Mouse (Mus musculus) forebrain, embryonic 12.5 days (tissue): ENCODE results near the gene Gm20604. TPM values are rescaled to one million over a fixed set of nuclear protein-coding genes. Genes with fewer than 3 reads are reported as not detected.

ENCODE experiments used
- ATAC-seq: fragments of 200-750 bp; cut with Nextera tagmentation; 2 replicates; pipeline ENCODE4 v1.8.0; 2017; ENCODE audit warnings: moderate TSS enrichment; ENCODE audit not compliant: low FRiP score
- H3K27ac ChIP-seq: fragments of 300-500 bp; sonication (generic); 2 replicates; pipeline ENCODE4 v1.5.1; 2016; ENCODE audit warnings: mild to moderate bottlenecking
- H3K27me3 ChIP-seq: fragments of 300-500 bp; sonication (generic); 2 replicates; pipeline ENCODE4 v1.6.1; 2016; ENCODE audit warnings: mild to moderate bottlenecking
- H3K36me3 ChIP-seq: fragments of 300-500 bp; sonication (generic); replicated peaks from 2 replicates; pipeline ENCODE4 v1.6.1; 2016; ENCODE audit warnings: mild to moderate bottlenecking
- H3K4me1 ChIP-seq: fragments of 300-500 bp; sonication (generic); 2 replicates; pipeline ENCODE4 v1.6.1; 2016
- H3K4me2 ChIP-seq: fragments of 300-500 bp; sonication (generic); 2 replicates; pipeline ENCODE4 v1.6.1; 2016; ENCODE audit warnings: mild to moderate bottlenecking, moderate library complexity
- H3K4me3 ChIP-seq: fragments of 300-500 bp; sonication (generic); replicated peaks from 2 replicates; pipeline ENCODE4 v1.5.1; 2016; ENCODE audit warnings: mild to moderate bottlenecking
- H3K9ac ChIP-seq: fragments of 300-500 bp; sonication (generic); 2 replicates; pipeline ENCODE4 v1.6.1; 2016; ENCODE audit warnings: mild to moderate bottlenecking
- H3K9me3 ChIP-seq: fragments of 300-500 bp; sonication (generic); 2 replicates; pipeline ENCODE4 v1.6.1; 2016
- WGBS: fragments of 180-500 bp; shearing (Covaris S2); methylation state at CpG from one replicate; pipeline ENCODE4 v1.1.7; 2016; 5-methylcytosine and 5-hydroxymethylcytosine counted together
- polyA plus RNA-seq: library from polyadenylated mRNA; unstranded; fragments of >200 nt; fragmentation: Nextera tagmentation; extraction: Ambion mirVana; gene quantifications from 2 replicates; pipeline ENCODE4 v1.2.1, GENCODE M21; 2016

Gm20604 gene
- polyA plus RNA-seq, 1 experiment from 2014 or later: 32.4 TPM

DNA sequence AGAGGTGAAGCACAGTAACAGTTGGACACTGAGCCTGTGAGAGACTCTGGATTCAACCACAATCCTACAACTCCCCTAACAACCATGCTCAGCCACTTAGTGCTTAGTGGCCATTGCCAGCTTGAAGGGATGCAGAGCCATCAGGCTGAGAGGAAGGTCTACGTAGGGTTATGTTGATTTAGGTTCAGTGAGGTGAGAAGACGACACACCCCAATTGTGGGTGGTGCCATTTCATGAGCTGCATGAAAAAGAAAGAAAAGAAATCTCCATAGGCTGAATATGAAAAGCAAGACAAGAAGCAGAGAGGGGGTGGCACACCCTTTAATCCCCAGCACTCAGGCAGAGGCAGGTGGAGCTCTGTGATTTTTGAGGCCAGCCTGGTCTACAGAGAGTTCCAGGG lies 44.4 kb downstream of the Gm20604 start:
- no peak for ATAC-seq
- no peaks in the 10 kb centered on the region for H3K4me1 ChIP-seq
- no peak overlapping the region for H3K27ac ChIP-seq
- no peak overlapping the region for H3K4me2 ChIP-seq
- H3K9me3 ChIP-seq: no peaks in the 10 kb centered on the region
- WGBS: 76% methylated on average over 2 of the region's 2 CpGs
- no peaks in the 10 kb centered on the region for H3K27me3 ChIP-seq
- no peak overlapping the region for H3K4me3 ChIP-seq
- no peak overlapping the region for H3K9ac ChIP-seq
- no peaks in the 10 kb centered on the region for H3K36me3 ChIP-seq

DNA sequence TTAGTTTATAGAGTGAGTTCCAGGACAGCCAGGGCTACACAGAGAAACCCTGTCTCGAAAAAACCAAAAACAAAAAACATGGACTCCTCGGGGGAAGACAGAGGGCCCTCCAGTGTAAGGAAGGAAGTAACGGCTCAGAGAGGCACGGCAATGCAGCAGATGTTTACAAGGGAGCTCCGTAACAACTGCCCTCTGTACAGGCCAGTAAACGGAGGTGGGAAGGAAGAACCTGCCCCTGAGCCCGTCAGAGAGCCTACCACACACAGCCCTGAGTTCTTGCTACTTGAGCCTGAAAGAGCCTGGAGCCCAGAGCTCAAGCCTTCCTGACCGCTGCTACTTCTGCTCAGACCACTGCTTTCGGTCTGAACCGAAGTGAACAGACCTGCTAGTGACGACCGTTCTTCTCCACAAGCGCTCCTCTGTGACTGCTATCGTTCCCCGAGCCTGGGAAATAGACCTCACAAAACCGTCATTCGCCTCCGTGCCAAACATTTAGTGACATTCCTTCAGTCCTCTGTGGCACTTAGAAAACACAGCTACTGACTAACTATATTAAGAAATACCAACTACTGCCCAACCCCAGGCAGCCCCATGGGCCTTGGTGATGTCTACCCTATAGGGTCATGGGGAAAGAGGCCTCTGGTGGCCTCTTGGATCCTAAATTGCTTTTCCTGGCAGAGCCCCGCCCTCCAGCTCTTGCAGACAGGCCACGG lies 45.2 kb downstream of the Gm20604 start:
- H3K27ac ChIP-seq: no peak overlapping the region
- H3K36me3 ChIP-seq: no peaks in the 10 kb centered on the region
- H3K27me3 ChIP-seq: no peaks in the 10 kb centered on the region
- ATAC-seq: no peak
- no peak overlapping the region for H3K4me3 ChIP-seq
- H3K9me3 ChIP-seq: no peaks in the 10 kb centered on the region
- H3K9ac ChIP-seq: no peak overlapping the region
- no peaks in the 10 kb centered on the region for H3K4me1 ChIP-seq
- 81% methylated on average over 20 of the region's 20 CpGs for WGBS
- H3K4me2 ChIP-seq: no peak overlapping the region

DNA sequence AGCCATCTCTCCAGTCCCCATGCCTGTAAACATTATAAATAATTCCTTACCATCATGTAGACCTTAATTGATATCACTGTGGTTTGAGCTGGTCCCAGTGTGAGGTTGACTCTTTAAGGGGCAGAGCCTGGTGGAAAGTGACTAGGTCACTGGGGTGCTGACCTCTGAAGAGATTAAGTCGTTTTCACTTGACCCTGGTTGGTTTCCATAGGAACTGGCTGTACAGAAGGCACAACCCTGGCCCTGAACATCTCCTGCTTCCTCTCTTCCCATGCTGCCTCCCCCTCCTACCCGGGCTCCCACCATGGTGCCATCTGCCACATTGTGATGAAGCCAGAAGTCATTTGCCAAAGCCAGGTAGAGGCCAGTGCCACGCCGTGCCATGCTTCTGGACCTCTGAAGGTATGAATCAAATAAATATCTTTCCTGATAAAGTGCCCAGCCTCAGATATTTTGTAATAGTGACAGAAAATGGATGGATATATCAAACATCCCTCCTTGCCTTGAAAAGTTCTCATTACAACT lies 47.6 kb downstream of the Gm20604 start:
- 66% methylated on average over 4 of the region's 4 CpGs for WGBS
- ATAC-seq: no peak
- no peaks in the 10 kb centered on the region for H3K36me3 ChIP-seq

DNA sequence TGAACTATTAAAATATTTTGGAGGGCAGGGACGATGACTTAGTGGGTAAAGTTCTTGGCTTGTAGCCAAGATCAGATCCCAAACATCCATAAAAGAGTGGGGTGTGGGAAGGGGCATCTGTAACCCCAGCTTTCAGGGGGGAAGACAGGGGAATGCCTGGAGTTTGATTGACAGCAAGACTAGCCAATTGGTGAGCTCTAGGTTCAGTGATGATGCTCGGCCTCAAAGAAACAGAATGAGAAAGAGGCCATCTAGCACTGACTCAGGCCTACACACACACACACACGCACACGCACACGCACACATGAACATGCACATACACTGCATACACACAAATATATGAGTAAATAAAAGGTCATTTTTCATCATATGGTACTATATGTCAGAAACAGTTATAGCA lies 48.6 kb downstream of the Gm20604 start:
- Histone ChIP-seq H3K27ac (no peak overlapping the region), H3K4me3 (no peak overlapping the region), H3K9me3 (no peaks in the 10 kb centered on the region), H3K36me3 (no peaks in the 10 kb centered on the region), H3K27me3 (peaks cover 14% of the 10 kb centered on the region; the same call in 1 of the 2 replicates), H3K4me2 (no peak overlapping the region), H3K9ac (no peak overlapping the region), H3K4me1 (peaks cover 10% of the 10 kb centered on the region)
- WGBS: 86% methylated on average over 5 of the region's 5 CpGs
- no peak for ATAC-seq

More for the DNA sequence above, 47.6 kb downstream of the Gm20604 start:
- H3K4me3 ChIP-seq: no peak overlapping the region
- no peaks in the 10 kb centered on the region for H3K9me3 ChIP-seq
- no peak overlapping the region for H3K4me2 ChIP-seq
- H3K27me3 ChIP-seq: peaks cover 14% of the 10 kb centered on the region; the same call in 1 of the 2 replicates
- H3K27ac ChIP-seq: no peak overlapping the region
- H3K4me1 ChIP-seq: peaks cover 1% of the 10 kb centered on the region
- H3K9ac ChIP-seq: no peak overlapping the region

DNA sequence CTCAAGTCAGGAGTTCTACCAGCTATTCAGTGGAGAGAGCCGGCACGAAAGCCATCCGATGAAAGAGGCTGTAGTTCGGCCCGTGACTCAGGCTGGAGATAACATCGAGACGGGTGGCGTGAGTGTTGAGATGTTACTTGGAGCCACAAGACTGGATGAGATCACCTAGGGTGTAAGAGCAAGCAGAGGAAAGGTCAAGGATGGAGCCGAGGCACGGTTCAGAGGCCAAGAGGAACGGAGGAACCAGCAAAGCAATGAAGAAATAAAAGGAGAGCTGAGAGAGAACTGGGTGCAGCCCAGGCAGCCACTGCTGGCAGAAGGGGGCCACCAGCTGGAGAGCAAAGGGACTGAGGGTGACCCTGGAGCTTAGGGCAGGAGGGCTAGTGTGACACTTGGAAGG lies 50.3 kb downstream of the Gm20604 start:
- Histone ChIP-seq H3K9me3 (no peaks in the 10 kb centered on the region), H3K27ac (no peak overlapping the region), H3K4me3 (no peak overlapping the region), H3K27me3 (peaks cover 14% of the 10 kb centered on the region; the same call in 1 of the 2 replicates), H3K4me2 (no peak overlapping the region), H3K4me1 (peaks cover 22% of the 10 kb centered on the region), H3K9ac (no peak overlapping the region), H3K36me3 (no peaks in the 10 kb centered on the region)
- no peak for ATAC-seq
- WGBS: 79% methylated on average over 11 of the region's 11 CpGs

DNA sequence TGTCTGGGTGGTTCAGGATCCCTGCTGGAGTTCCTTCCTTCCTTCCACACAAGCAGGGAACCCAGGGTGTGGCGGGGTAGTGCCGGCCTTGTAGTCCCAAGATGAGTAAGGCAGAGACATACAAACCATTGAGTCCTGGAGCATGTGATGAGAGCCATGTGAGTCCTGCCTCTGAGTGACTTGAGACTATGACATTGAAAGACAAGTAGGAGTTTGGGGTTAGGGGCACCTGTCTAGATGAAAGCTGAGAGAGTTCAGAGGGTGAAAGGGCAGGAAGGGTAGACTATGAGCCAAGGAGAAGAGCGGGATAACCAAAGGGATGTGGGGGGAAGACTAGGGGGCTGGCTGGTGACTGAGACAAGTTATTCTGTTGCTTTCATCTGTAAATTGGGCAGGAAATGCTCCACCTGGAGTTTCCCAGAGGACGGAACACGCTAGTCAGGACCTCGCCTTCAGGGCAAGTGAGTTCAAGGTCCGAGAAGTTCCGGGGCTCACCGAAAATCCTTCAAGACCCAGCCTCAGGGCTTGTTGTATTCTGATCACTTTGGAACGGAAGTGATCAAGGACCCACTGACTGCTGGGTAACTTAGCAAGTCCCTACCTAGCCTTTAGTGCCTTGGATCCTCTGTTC lies 51.5 kb downstream of the Gm20604 start:
- Histone ChIP-seq H3K4me3 (no peak overlapping the region), H3K36me3 (no peaks in the 10 kb centered on the region), H3K4me1 (peaks cover 35% of the 10 kb centered on the region), H3K27ac (no peak overlapping the region), H3K9me3 (no peaks in the 10 kb centered on the region), H3K27me3 (peaks cover 14% of the 10 kb centered on the region; the same call in 1 of the 2 replicates), H3K9ac (no peak overlapping the region), H3K4me2 (no peak overlapping the region)
- no peak for ATAC-seq
- 91% methylated on average over 10 of the region's 10 CpGs for WGBS

DNA sequence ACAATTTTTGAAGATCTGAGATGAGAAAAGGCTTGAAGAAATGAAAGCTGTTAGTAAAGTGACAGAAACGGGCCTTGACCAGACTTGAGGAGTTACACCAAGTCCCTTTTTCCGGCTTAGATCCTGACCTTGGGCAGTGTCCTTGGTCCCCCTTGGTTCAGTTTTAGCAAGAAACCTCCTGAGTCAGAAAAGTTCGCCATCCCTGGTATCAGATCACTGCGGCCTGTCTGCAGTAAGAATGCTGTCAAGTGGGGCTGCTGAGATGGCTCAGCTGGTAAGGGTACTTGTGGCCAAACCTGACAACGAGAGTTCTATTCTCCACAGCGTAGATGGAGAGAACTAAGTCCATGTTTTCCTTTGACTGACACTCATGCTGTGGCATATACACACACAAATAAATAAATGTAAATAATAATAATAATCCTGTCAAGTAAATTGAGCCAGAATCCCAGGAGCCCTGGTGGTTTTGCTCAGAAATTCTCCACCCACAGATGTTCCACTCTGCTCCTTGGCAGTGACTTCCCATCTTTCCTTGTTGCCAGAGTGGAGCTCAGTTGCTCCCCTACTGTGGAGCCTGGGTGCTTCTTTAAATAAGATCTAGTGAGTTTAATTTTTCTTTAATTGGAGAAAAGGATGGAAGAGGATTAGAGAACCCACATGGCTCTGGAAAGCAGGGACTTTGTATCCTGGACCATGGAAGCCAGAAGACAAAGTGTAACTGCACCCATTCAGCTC lies 52.4 kb downstream of the Gm20604 start:
- H3K9me3 ChIP-seq: no peaks in the 10 kb centered on the region
- peaks cover 14% of the 10 kb centered on the region; the same call in 1 of the 2 replicates for H3K27me3 ChIP-seq
- 70% methylated on average over 6 of the region's 6 CpGs for whole genome bisulfite sequencing
- ATAC-seq: no peak
- H3K9ac ChIP-seq: 0 out of 2 replicates have a peak overlapping the region, but pooled peaks have one; percentile 83
- H3K4me1 ChIP-seq: peaks cover 37% of the 10 kb centered on the region
- H3K4me2 ChIP-seq: peak overlapping the region; percentile 91
- peak overlapping the region; percentile 82 for H3K4me3 ChIP-seq
- no peaks in the 10 kb centered on the region for H3K36me3 ChIP-seq
- no peak overlapping the region for H3K27ac ChIP-seq

DNA sequence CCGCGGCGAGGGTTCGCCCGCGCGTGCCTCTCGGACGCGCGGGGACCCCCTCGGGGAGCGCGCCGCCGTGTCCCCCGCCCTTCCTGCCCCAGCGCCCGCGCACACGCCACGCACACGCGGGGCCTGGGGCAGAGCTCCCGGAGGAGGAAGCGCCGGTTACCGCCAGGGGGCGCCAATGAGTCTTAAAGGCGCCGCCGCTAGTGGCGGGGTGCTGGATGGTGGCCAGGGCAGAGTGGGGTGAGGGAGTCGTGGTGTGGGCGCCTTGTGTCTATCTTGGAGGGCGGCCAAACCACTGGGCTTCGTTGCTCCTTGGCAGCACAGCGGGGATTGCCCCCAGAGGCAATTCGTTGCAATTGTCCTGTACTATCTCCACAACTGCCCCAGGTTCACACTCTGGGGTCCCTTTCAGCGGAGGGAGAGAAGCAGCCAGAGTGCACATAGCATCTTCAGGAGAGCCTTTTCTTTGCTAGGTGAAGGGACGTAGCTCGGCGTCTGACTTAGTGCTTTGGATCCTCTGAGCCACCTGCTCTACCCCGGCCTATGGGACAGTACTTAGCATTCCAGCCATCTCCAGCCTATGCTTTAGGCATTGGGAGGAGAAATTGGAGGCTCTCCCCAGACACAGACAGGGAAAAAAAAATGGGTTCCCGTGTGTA lies 53.1 kb downstream of the Gm20604 start:
- H3K27ac ChIP-seq: peak overlapping the region; percentile 86
- no peaks in the 10 kb centered on the region for H3K36me3 ChIP-seq
- H3K9ac ChIP-seq: peak overlapping the region; percentile 83
- no peaks in the 10 kb centered on the region for H3K9me3 ChIP-seq
- peak; percentile 82 for ATAC-seq
- peak overlapping the region; percentile 82 for H3K4me3 ChIP-seq
- H3K4me1 ChIP-seq: peaks cover 41% of the 10 kb centered on the region
- H3K27me3 ChIP-seq: peaks cover 14% of the 10 kb centered on the region; the same call in 1 of the 2 replicates
- peak overlapping the region; percentile 91 for H3K4me2 ChIP-seq
- 2% methylated on average over 45 of the region's 45 CpGs for WGBS

DNA sequence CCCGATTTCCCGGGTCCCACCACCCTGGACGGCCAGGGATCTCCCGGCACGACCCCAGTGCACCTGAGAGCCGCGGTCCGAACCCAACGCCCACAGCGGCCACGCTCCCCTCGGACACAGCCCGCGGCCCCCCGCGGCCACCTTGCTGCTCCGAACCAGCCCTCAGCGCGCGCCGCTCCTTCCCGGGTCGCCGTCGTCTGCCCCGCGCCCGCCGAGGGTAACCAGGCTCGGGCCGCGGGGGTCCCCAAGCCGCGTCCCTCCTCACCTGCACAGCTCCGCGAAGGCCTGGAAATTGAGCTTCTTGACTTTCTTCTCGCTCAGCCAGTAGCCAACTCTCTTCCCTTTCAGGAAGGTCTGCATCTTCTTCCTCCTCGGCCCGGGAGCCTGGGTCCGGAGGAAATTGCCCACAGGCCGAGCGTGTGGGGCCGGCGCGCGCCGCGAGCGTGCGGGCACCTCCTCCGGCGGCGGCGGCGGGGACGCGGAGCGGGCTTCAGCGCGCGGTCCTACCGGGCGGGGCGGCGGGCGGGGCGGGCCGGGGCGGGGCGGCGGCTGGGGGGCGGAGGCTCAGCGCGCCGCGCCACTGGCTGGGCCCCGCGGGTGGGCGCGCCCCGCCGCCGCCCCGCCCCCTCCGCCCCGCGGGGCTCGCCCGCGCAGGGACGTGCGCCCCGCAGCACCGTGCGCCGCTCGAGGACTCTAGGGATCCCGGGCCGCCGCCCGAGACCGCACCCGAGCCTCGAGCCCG lies 53.8 kb downstream of the Gm20604 start, which contains the start of gene Itpk1:
Gene Itpk1 (minus strand): TSS at position 474 of the 742 bp plus-strand sequence.
- H3K4me1 ChIP-seq: peaks cover 47% of the 10 kb centered on the region
- WGBS: under 1% methylated on average over 66 of the region's 105 CpGs

DNA sequence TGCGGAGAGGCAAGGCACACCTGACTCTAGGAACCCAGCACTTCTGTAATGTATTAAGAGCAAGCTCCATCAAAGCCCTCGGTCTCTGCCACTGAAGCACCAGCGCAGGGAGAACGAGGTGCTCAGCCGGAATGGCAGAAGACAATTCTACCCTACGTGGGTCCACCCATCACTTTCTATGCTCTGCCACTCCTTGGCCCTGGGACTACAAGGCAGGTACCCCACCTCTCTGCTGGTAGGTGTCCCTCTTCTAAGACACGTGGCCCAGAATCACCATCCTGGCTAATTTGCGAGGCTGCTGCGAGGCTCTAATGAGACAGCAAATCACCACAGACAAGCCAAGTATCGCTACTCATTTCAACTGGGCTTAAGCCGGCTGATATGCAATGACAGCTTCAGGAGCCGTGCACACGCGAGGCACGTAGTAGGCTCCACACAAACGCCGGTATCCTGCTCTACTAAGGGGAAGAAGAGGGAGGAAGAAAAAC lies 54.5 kb downstream of the Gm20604 start:
- peak overlapping the region; percentile 82 for H3K4me3 ChIP-seq
- H3K27me3 ChIP-seq: peaks cover 14% of the 10 kb centered on the region; the same call in 1 of the 2 replicates
- no peaks in the 10 kb centered on the region for H3K9me3 ChIP-seq
- H3K36me3 ChIP-seq: no peaks in the 10 kb centered on the region
- ATAC-seq: peak; percentile 17
- H3K9ac ChIP-seq: peak overlapping the region; percentile 83
- peak overlapping the region; percentile 91 for H3K4me2 ChIP-seq
- 2% methylated on average over 17 of the region's 17 CpGs for WGBS
- peak overlapping the region; percentile 75 for H3K27ac ChIP-seq
- peaks cover 54% of the 10 kb centered on the region for H3K4me1 ChIP-seq

More for the DNA sequence above, 53.8 kb downstream of the Gm20604 start, which contains the start of gene Itpk1:
- H3K4me2 ChIP-seq: peak within 1 kb of the TSS; percentile 91
- no peaks in the 10 kb centered on the region for H3K36me3 ChIP-seq
- H3K4me3 ChIP-seq: peak within 1 kb of the TSS; percentile 82
- peak; percentile 90 for ATAC-seq
- H3K9me3 ChIP-seq: no peaks in the 10 kb centered on the region
- H3K27me3 ChIP-seq: peaks cover 14% of the 10 kb centered on the region; the same call in 1 of the 2 replicates
- H3K9ac ChIP-seq: peak within 1 kb of the TSS; percentile 83
- H3K27ac ChIP-seq: peak within 1 kb of the TSS; percentile 86

DNA sequence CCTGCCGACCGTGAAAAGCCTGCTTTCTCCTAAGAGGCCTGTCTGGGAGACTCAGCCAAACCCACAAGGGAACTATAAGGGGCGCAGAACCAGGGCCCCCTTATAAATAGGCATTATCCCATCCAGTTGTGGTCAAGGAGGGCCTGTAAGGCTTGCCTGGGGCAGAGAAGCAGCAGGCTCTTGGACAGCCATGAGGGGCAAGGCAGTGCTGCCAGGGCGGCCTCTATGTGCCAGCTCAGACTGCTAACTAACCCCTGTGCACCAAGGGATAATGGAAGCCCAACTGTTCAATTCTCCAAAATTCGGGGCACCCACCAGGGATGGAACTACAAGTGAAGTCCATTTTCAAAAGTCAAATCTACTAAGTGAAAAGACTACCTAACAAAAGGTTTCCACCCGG lies 55.0 kb downstream of the Gm20604 start:
- 23% methylated on average over 6 of the region's 6 CpGs for WGBS

More for the DNA sequence above, 55.0 kb downstream of the Gm20604 start:
- H3K36me3 ChIP-seq: no peaks in the 10 kb centered on the region
- H3K27me3 ChIP-seq: peaks cover 14% of the 10 kb centered on the region; the same call in 1 of the 2 replicates
- H3K9me3 ChIP-seq: no peaks in the 10 kb centered on the region
- peak overlapping the region; percentile 83 for H3K9ac ChIP-seq
- peak overlapping the region; percentile 82 for H3K4me3 ChIP-seq
- H3K4me2 ChIP-seq: peak overlapping the region; percentile 91
- H3K27ac ChIP-seq: peak overlapping the region; percentile 71
- ATAC-seq: no peak
- H3K4me1 ChIP-seq: peaks cover 59% of the 10 kb centered on the region
